ENCODE assay signal across 24 mouse cellular contexts in the genomic region with DNA sequence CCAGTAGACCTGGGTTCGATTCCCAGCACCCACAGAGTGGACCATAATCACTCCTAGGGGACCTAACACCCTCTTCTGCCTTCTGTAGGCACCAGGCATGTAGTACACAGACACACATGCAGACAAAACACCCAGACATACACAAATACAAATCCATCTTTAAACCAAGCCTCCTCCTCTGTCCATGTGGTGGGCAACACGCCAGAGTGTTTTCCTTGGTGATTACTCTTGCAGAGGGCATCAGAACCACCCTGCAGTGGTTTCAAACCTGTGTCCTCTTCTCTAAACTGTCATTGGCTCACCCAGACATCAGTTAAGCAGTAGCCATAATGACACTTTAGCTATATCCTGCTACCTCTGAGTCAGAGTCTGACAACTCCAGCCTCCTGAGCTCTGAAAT. TPM values are rescaled to one million over a fixed set of nuclear protein-coding genes. Genes with fewer than 3 reads are reported as not detected.
"Had no signal": no experiment of that assay in that cellular context is flagged by ENCODE, and none has a peak within 500 bp of the region (broad histone marks: within the 10 kb centered on the region; RNA-seq: fewer than 3 reads in every experiment).

No protein-coding gene starts in this region.

- H3K9me3 ChIP-seq: kidney, embryonic 15.5 days; limb, embryonic 10.5 days; limb, embryonic 13.5 days; liver, embryonic 12.5 days; liver, embryonic 15.5 days; lung, embryonic 15.5 days; midbrain, embryonic 12.5 days; midbrain, embryonic 15.5 days; neural tube, embryonic 12.5 days; neural tube, embryonic 15.5 days; stomach, embryonic 15.5 days had no signal

- DNase-seq: kidney, adult 8-10 months; kidney, postnatal 10 days; kidney, postnatal 36 days; layer of hippocampus, postnatal 36 days; liver; lung, adult 18-20 months; right cerebral cortex, adult 18-20 months; right cerebral cortex, postnatal 14 days; spleen, adult 18-20 months; thymus, postnatal 25 days had no signal

- H3K27ac ChIP-seq: kidney, embryonic 15.5 days; left cerebral cortex, adult 2 months; limb, embryonic 10.5 days; limb, embryonic 13.5 days; liver, embryonic 12.5 days; liver, embryonic 15.5 days; lung, embryonic 15.5 days; macrophage; midbrain, embryonic 12.5 days; midbrain, embryonic 15.5 days; neural tube, embryonic 12.5 days; neural tube, embryonic 15.5 days; stomach, embryonic 15.5 days had no signal

- H3K36me3 ChIP-seq: kidney, embryonic 15.5 days; limb, embryonic 10.5 days; limb, embryonic 13.5 days; liver, embryonic 12.5 days; liver, embryonic 15.5 days; lung, embryonic 15.5 days; midbrain, embryonic 12.5 days; midbrain, embryonic 15.5 days; neural tube, embryonic 12.5 days; neural tube, embryonic 15.5 days; stomach, embryonic 15.5 days had no signal

- H3K4me3 ChIP-seq: kidney, embryonic 15.5 days; left cerebral cortex, adult 2 months; limb, embryonic 10.5 days; limb, embryonic 13.5 days; liver, embryonic 12.5 days; liver, embryonic 15.5 days; lung, embryonic 15.5 days; midbrain, embryonic 12.5 days; midbrain, embryonic 15.5 days; neural tube, embryonic 12.5 days; neural tube, embryonic 15.5 days; stomach, embryonic 15.5 days had no signal

- H3K27me3 ChIP-seq: kidney, embryonic 15.5 days; limb, embryonic 13.5 days; lung, embryonic 15.5 days; midbrain, embryonic 12.5 days; midbrain, embryonic 15.5 days; neural tube, embryonic 12.5 days; neural tube, embryonic 15.5 days; stomach, embryonic 15.5 days had no signal

- H3K4me1 ChIP-seq: midbrain, embryonic 12.5 days; midbrain, embryonic 15.5 days; neural tube, embryonic 12.5 days had no signal

RNA-seq across cellular contexts. Expression of a gene that starts 58.6 kb away (rescaled TPM):
- total RNA-seq: megakaryocyte, adult 5-6 weeks had no signal
- polyA plus RNA-seq: macrophage had no signal
